Mouse (Mus musculus) frontal cortex, postnatal 10 days (tissue): ENCODE data around the gene Trim7.
"Not testable (repeated sequence)": the region's sequence is repeated elsewhere in the genome, so short reads cannot be mapped to it uniquely, and the experiment has no call there.

Source experiments
- DNase-seq, 2 experiments: peaks; one replicate each; pipeline ENCODE4 v3.0.0; 2022; ENCODE audit warnings: low spot score in 2 of 2, mixed read lengths in 1 of 2

Trim7 gene

DNA sequence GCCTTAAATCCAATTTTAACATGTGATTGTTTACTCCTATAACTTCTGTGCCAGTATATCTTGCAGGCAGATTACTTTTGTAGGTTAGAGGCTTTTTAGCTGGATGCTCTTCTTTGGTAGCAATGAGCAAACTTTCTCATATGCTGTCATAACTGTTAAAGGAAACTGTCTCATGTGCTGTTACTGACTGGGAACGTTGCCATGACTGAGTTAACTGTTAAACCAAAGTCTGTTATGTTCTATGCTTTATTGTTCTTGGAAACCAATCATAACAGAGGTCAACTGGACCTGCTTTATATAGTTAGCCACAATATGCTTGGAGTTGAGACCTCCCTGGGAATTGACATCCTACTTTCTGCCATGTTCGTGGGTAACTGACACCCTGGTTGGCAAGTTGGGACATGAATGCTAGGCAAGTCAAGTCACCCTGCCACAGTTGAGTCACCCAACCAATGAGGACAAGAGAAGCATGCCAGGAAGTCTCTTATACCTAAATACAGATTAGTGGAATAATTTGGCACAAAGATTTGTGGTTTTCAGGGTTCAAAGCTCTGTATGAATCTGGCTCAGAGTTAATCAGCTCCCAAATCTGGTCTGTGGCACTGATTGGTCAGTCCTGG lies 73.0 kb downstream of the Trim7 start:
- no peak for DNase-seq

DNA sequence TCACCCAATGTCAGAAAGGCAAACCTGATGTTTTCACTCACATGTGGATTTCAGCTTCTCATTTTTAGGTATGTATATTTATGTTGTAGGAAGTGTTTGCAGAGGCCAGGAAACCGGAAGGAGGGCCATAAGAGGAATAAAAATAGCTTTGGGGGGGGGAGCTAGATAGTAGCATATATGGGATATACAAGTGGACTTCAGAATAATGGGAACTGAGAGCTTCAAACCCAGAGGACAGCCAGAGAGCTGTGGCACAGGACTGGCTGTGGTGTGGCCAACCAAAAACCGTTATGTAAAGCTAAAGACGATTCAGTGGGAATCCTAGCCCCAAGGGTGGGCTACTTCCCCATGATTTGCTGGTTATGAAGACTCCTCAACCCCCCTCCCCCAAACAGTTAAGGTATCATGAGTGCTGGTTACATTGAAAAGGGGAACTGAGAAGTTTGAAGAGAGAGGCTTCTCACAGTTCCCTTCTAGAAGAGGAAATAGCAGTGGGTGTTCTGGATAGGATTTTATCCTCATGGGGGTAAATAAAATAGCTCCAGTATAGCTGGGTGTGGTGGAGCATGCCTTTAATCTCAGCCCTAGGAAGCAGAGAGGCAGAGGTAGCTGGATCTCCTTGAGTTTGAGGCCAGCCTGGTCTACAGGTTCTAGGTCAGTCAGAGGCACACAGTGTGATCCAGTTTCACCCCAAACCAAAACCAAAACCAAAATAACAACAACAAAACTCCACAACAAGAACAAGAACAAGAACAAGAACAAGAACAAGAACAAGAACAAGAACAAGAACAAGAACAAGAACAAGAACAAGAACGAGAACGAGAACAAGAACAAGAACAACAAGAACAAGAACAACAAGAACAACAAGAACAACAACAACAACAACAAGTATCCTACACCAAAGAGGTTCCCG lies 75.0 kb downstream of the Trim7 start:
- DNase-seq: not testable (repeated sequence)

DNA sequence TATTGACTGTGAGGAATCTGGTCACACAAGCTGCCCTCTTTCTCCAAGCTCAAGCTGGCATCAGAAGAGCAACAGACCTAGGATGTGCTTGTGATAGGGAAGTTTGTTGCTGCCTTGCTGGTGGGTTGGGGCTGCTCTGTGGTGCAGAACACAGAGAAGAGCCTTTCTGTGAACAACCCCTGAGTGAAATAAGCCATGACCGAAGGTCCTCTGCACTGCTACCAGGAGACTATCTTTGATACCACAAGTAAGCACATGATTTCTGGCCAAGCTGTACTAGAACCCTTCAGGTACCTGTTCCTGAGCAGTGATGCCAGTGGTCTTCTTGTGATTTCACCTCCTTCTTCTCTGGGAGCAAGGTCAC lies 75.6 kb downstream of the Trim7 start:
- not testable (repeated sequence) for DNase-seq
